Mouse (Mus musculus) forebrain, embryonic 13.5 days (tissue): ENCODE data around the gene 3110040M04Rik. TPM values are rescaled to one million over a fixed set of nuclear protein-coding genes. Genes with fewer than 3 reads are reported as not detected.
A peak's percentile ranks its signal among the peaks of the same experiment; 100 is the strongest.
"Not testable (repeated sequence)": the region's sequence is repeated elsewhere in the genome, so short reads cannot be mapped to it uniquely, and the experiment has no call there.

ENCODE experiments used
- ATAC-seq: fragments of 200-750 bp; cut with Nextera tagmentation; 2 replicates; pipeline ENCODE4 v1.8.0; 2017
- H3K27ac ChIP-seq: fragments of 300-500 bp; sonication (generic); 2 replicates; pipeline ENCODE4 v1.5.1; 2015; ENCODE audit warnings: inconsistent platforms, mild to moderate bottlenecking, moderate library complexity
- H3K27me3 ChIP-seq: fragments of 300-500 bp; sonication (generic); 2 replicates; pipeline ENCODE4 v1.6.1; 2015; ENCODE audit warnings: mild to moderate bottlenecking, inconsistent platforms
- H3K36me3 ChIP-seq: fragments of 300-500 bp; sonication (generic); 2 replicates; pipeline ENCODE4 v1.6.1; 2015; ENCODE audit warnings: mild to moderate bottlenecking, inconsistent platforms; ENCODE audit not compliant: poor library complexity, severe bottlenecking
- H3K4me1 ChIP-seq: fragments of 300-500 bp; sonication (generic); 2 replicates; pipeline ENCODE4 v1.6.1; 2015; ENCODE audit warnings: inconsistent platforms
- H3K4me2 ChIP-seq: fragments of 300-500 bp; sonication (generic); 2 replicates; pipeline ENCODE4 v1.6.1; 2015; ENCODE audit warnings: inconsistent platforms, mild to moderate bottlenecking, moderate library complexity
- H3K4me3 ChIP-seq: fragments of 300-500 bp; sonication (generic); 2 replicates; pipeline ENCODE4 v1.5.1; 2015; ENCODE audit warnings: mild to moderate bottlenecking, inconsistent platforms
- H3K9ac ChIP-seq: fragments of 300-500 bp; sonication (generic); 2 replicates; pipeline ENCODE4 v1.6.1; 2015; ENCODE audit warnings: mild to moderate bottlenecking, inconsistent platforms
- H3K9me3 ChIP-seq: fragments of 300-500 bp; sonication (generic); replicated peaks from 2 replicates; pipeline ENCODE4 v1.6.1; 2016; ENCODE audit warnings: inconsistent platforms
- WGBS: fragments of 180-500 bp; shearing (Covaris S2); methylation state at CpG from one replicate; pipeline ENCODE4 v1.1.7; 2015; 5-methylcytosine and 5-hydroxymethylcytosine counted together
- polyA plus RNA-seq: library from polyadenylated mRNA; unstranded; fragments of >200 nt; fragmentation: Nextera tagmentation; extraction: Ambion mirVana; gene quantifications from 2 replicates; pipeline ENCODE4 v1.2.1, GENCODE M21; 2015

3110040M04Rik gene
- polyA plus RNA-seq, 1 experiment from 2014 or later: not detected

DNA sequence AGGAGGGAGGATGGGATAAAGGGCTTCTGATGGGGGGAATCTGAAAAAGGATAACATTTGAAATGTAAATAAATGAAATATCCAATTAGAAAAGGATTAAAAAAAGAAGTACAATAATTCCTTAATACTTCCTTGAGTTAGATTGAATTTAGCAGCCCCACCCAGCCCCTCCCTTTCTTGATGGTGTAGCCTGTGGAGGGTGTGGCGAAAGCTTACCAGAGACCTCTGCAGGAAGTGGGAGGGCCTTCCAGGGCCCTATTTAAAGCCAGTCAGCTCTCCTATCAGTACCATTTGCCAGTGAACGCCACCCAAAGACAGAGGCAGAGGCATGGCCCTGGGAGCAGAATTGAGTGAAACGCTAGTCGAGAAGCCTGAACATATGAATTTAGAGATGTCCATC lies 5.8 kb upstream of the 3110040M04Rik start, which contains the start of gene Gm47995:
TSS of gene Gm47995 (plus strand) at position 329 of the 400 bp plus-strand sequence.
- not testable (repeated sequence) for H3K27ac ChIP-seq, ATAC-seq, H3K9ac ChIP-seq, H3K36me3 ChIP-seq, H3K4me3 ChIP-seq, H3K27me3 ChIP-seq, H3K9me3 ChIP-seq, H3K4me1 ChIP-seq, H3K4me2 ChIP-seq
- 78% methylated on average over 2 of the region's 4 CpGs for WGBS

DNA sequence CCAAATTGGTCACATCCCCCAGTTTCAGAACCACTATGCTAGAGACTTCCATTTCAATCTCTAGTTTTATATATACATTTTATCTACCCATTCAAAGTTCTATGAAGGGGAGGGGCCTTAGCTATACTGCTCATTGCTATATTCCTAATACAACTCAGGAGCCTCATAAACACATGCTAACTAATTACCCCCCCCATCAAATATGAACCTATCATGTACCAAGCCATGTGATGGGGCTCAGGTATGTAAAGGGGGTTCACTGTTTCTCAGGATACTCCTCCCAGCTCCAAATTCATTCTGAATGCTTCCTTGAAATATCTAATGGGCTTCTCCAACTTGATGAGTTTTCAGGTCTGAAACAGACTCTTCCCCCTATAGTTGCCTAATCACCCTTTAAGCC lies 3.3 kb upstream of the 3110040M04Rik start:
- 0 out of 2 replicates have a peak, but pooled peaks have one; percentile 27 for ATAC-seq
- H3K36me3 ChIP-seq, H3K4me2 ChIP-seq, H3K27ac ChIP-seq, H3K9me3 ChIP-seq, H3K27me3 ChIP-seq, H3K4me1 ChIP-seq, H3K4me3 ChIP-seq, H3K9ac ChIP-seq: not testable (repeated sequence)

GRCm38 (mm10) chr1:151202771-151203170 lies 1.1 kb upstream of the 3110040M04Rik start:
- not testable (repeated sequence) for H3K4me3 ChIP-seq, ATAC-seq, H3K9ac ChIP-seq, H3K27ac ChIP-seq, H3K4me2 ChIP-seq, H3K9me3 ChIP-seq, H3K4me1 ChIP-seq, H3K36me3 ChIP-seq, H3K27me3 ChIP-seq
- WGBS: 83% methylated on average over 4 of the region's 5 CpGs

- H3K4me2 ChIP-seq, H3K9ac ChIP-seq, H3K27me3 ChIP-seq, H3K4me1 ChIP-seq, H3K27ac ChIP-seq, H3K9me3 ChIP-seq, H3K4me3 ChIP-seq, H3K36me3 ChIP-seq: not testable (repeated sequence)
- 78% methylated on average over 4 of the region's 5 CpGs for WGBS
- ATAC-seq: peak; percentile 70; the same call in 1 of the 2 replicates
Measured at GRCm38 (mm10) chr1:151208493-151208892, 4.6 kb downstream of the 3110040M04Rik start.

DNA sequence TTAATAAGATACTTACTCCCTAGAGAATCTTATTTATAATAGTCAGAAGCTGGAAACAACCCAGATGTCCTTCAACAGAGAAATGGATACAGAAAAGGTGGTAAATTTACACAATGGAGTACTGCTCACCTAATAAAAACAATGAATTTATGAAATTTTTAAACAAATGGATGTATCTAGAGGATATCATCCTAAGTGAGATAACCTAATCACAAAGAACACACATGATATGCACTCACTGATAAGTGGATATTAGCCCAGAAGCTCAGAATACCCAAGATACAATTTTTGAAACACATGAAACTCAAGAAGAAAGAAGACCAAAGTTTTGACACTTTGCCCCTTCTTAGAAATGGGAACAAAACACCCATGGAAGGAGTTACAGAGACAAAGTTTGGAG lies 5.0 kb downstream of the 3110040M04Rik start:
- H3K4me3 ChIP-seq, H3K36me3 ChIP-seq, H3K4me2 ChIP-seq, H3K9me3 ChIP-seq, H3K27me3 ChIP-seq, ATAC-seq, H3K9ac ChIP-seq, H3K4me1 ChIP-seq, H3K27ac ChIP-seq: not testable (repeated sequence)

GRCm38 (mm10) chr1:151209824-151210355 lies 6.0 kb downstream of the 3110040M04Rik start, which contains the start of gene Gm47996:
Gene Gm47996 (plus strand): TSS chr1:151210131.
- not testable (repeated sequence) for H3K9ac ChIP-seq, H3K9me3 ChIP-seq, H3K4me1 ChIP-seq, H3K27ac ChIP-seq, ATAC-seq, H3K4me3 ChIP-seq, H3K4me2 ChIP-seq, H3K36me3 ChIP-seq, H3K27me3 ChIP-seq
- WGBS: 94% methylated on average over 6 of the region's 8 CpGs

- not testable (repeated sequence) for H3K9me3 ChIP-seq, H3K9ac ChIP-seq, H3K27ac ChIP-seq, H3K4me1 ChIP-seq, H3K36me3 ChIP-seq, H3K27me3 ChIP-seq, H3K4me2 ChIP-seq, H3K4me3 ChIP-seq, ATAC-seq
- 95% methylated on average over 5 of the region's 5 CpGs for WGBS
Measured at GRCm38 (mm10) chr1:151211666-151212065, 7.7 kb downstream of the 3110040M04Rik start.

- Histone ChIP-seq H3K27ac (no peak overlapping the region), H3K9ac (no peak overlapping the region), H3K9me3 (no peaks in the 10 kb centered on the region), H3K4me1 (no peaks in the 10 kb centered on the region; the same call in 1 of the 2 replicates), H3K36me3 (no peaks in the 10 kb centered on the region), H3K4me3 (no peak overlapping the region), H3K27me3 (no peaks in the 10 kb centered on the region), H3K4me2 (no peak overlapping the region)
- ATAC-seq: no peak
- 78% methylated on average over 2 of the region's 2 CpGs for WGBS
Measured at GRCm38 (mm10) chr1:151214862-151215261, 10.9 kb downstream of the 3110040M04Rik start.

GRCm38 (mm10) chr1:151215985-151216384 lies 12.1 kb downstream of the 3110040M04Rik start:
- Histone ChIP-seq H3K4me1 (no peaks in the 10 kb centered on the region; the same call in 1 of the 2 replicates), H3K9ac (no peak overlapping the region), H3K4me2 (no peak overlapping the region), H3K9me3 (no peaks in the 10 kb centered on the region), H3K27ac (no peak overlapping the region), H3K4me3 (no peak overlapping the region), H3K36me3 (no peaks in the 10 kb centered on the region), H3K27me3 (no peaks in the 10 kb centered on the region)
- WGBS: 83% methylated on average over 1 of the region's 1 CpGs
- ATAC-seq: no peak

DNA sequence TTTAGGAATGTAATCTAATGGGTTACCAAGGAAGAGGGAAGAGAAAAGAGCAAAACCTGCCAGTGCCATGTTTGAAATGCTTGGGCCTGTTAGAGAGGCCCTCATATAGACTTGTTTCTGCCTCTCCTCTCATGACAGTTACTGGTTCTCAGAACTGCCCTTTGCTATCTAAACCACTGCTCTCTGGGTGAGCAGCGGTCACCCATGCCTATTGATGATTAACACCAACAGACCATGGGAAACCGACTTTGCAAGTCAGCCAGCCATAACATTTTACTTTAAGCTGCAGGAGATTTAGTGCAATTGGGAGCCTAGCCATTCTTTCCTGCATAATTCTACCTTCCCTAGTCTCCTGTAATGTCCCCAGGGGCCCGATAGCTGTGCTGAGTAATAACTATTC lies 12.5 kb downstream of the 3110040M04Rik start:
- Histone ChIP-seq H3K4me2 (no peak overlapping the region), H3K4me1 (no peaks in the 10 kb centered on the region; the same call in 1 of the 2 replicates), H3K9me3 (no peaks in the 10 kb centered on the region), H3K9ac (no peak overlapping the region), H3K27ac (no peak overlapping the region), H3K36me3 (no peaks in the 10 kb centered on the region), H3K27me3 (no peaks in the 10 kb centered on the region), H3K4me3 (no peak overlapping the region)
- ATAC-seq: no peak
- 73% methylated on average over 3 of the region's 3 CpGs for WGBS

DNA sequence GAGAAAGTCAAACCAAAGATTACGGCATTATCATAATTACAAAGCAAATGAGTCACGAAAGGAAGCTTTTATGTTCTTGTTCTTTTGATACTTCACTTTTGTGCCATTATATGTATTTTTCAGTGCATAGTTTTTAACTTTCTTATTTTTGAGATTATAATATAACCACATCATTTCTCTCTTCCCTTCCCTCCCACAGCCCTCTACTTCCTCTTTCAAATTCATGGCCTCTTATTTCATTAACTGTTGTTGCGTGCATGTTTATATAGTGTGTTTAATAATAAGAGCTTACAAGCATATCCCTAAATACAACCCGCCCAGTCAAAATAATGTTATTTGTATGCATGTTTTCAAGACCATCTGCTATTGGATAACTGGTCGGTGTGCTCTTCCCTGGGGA lies 15.1 kb downstream of the 3110040M04Rik start:
- H3K36me3 ChIP-seq: no peaks in the 10 kb centered on the region
- no peaks in the 10 kb centered on the region; the same call in 1 of the 2 replicates for H3K4me1 ChIP-seq
- H3K4me3 ChIP-seq: no peak overlapping the region
- H3K9ac ChIP-seq: no peak overlapping the region
- no peak overlapping the region for H3K27ac ChIP-seq
- no peaks in the 10 kb centered on the region for H3K9me3 ChIP-seq
- ATAC-seq: no peak
- WGBS: 91% methylated on average over 5 of the region's 5 CpGs
- no peaks in the 10 kb centered on the region for H3K27me3 ChIP-seq
- H3K4me2 ChIP-seq: no peak overlapping the region

GRCm38 (mm10) chr1:151220098-151220497 lies 16.2 kb downstream of the 3110040M04Rik start:
- ATAC-seq: no peak
- H3K9me3 ChIP-seq: no peaks in the 10 kb centered on the region
- WGBS: 65% methylated on average over 7 of the region's 7 CpGs
- H3K4me1 ChIP-seq: no peaks in the 10 kb centered on the region
- no peaks in the 10 kb centered on the region for H3K27me3 ChIP-seq
- no peak overlapping the region for H3K9ac ChIP-seq
- no peak overlapping the region for H3K4me2 ChIP-seq
- H3K36me3 ChIP-seq: no peaks in the 10 kb centered on the region
- H3K4me3 ChIP-seq: no peak overlapping the region
- H3K27ac ChIP-seq: no peak overlapping the region

DNA sequence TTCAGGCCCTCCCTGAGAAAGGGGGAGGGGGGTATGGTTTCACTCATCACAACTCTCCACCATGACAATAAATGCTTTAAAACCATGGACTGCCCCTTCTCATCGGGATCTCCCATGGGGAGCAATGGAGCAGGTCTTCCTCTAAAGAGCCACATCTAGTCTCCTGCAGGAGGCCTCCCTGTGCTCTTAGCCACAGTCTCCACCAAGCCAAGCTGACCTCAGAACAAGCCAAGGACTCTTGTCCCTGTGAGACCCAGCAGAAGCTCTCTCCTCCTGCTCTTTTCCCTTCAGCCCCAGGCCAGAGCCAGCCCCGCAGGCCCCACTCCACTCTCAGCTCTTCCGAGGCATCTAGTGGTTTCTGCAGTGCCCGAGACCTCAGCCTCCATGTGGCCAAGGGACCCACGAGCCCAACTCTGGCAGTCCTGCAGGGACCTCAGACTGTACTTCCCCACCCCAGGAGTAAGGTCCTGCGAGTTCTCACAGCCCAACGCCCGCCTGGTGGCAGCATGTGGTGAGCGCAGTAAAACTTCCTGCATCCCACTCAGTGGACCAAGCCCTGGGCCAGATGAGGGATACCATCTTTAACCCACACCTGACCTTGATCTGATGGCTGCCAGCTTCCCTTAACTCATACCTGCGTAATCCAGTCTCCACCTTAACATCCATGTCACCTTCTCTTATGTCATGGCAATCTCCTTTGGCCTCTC lies 18.8 kb downstream of the 3110040M04Rik start:
- Histone ChIP-seq H3K4me1 (no peaks in the 10 kb centered on the region), H3K9me3 (no peaks in the 10 kb centered on the region), H3K9ac (no peak overlapping the region), H3K27ac (no peak overlapping the region), H3K36me3 (no peaks in the 10 kb centered on the region), H3K4me3 (no peak overlapping the region), H3K27me3 (no peaks in the 10 kb centered on the region), H3K4me2 (no peak overlapping the region)
- WGBS: 86% methylated on average over 10 of the region's 10 CpGs
- ATAC-seq: no peak
